Comparison of ENCODE assay signal across 8 mouse cellular contexts in genomic region chr7:29238019-29238967, GRCm38 (mm10). TPM values are rescaled to one million over a fixed set of nuclear protein-coding genes. Genes with fewer than 3 reads are reported as not detected.
DNase-seq lines count a peak whose midpoint lies in the region; ATAC-seq and TF ChIP-seq lines count a peak whose summit lies in the region.

Gene Yif1b (plus strand): TSS chr7:29238329.

- peaks cover 12% of the 10 kb centered on the region for H3K79me2 ChIP-seq in C2C12 (ENCODE audit: control insufficient read depth, insufficient read depth)
- no peaks in the 10 kb centered on the region for H3K79me2 ChIP-seq in liver, adult 2 months (ENCODE audit: control insufficient read depth, insufficient read depth, low read length)
- peaks cover 11% of the 10 kb centered on the region for H3K79me2 ChIP-seq in myocyte (ENCODE audit: control insufficient read depth, insufficient read depth)

- peak within 1 kb of the TSS; percentile 89 for H3K27ac ChIP-seq in heart, embryonic 11.5 days (ENCODE audit: low read depth, low read length)
- peak within 1 kb of the TSS; percentile 95 for H3K27ac ChIP-seq in kidney, embryonic 16.5 days (ENCODE audit: low read length)
- peak within 1 kb of the TSS; percentile 67 for H3K27ac ChIP-seq in liver, adult 2 months (replicated peaks; ENCODE audit: insufficient read depth, low read depth, low read length)

- no peaks in the 10 kb centered on the region for H3K9me3 ChIP-seq in erythroblast, embryonic 14.5 days (ENCODE audit: control insufficient read depth, low read length)
- no peaks in the 10 kb centered on the region for H3K9me3 ChIP-seq in heart, embryonic 11.5 days (replicated peaks; ENCODE audit: control insufficient read depth, low read length)
- no peaks in the 10 kb centered on the region for H3K9me3 ChIP-seq in kidney, embryonic 16.5 days (ENCODE audit: low read length)

- H3K79me3 ChIP-seq in C2C12 (ENCODE audit: low read depth) = peaks cover 4% of the 10 kb centered on the region

- TF ChIP-seq CTCF in C2C12 (IDR thresholded peaks at IDR 0.05; ENCODE audit: control insufficient read depth, insufficient read depth, insufficient read length) = no peak
- TF ChIP-seq CTCF in brain, embryonic 14.5 days (IDR thresholded peaks at IDR 0.05; ENCODE audit: borderline replicate concordance, extremely low read depth, insufficient read depth, insufficient read length) = no peak
- TF ChIP-seq CTCF in liver, adult 2 months (IDR thresholded peaks at IDR 0.05; ENCODE audit: low read depth, low read length) = 0 out of 2 replicates have a peak, but pooled peaks have one; percentile 7

- peak; percentile 48; the same call in 1 of the 2 replicates for TF ChIP-seq POLR2A in brain, embryonic 14.5 days (IDR thresholded peaks at IDR 0.05; ENCODE audit: borderline replicate concordance, extremely low read depth, insufficient read depth, insufficient read length, poor library complexity, severe bottlenecking)
- TF ChIP-seq POLR2A in liver, adult 2 months (IDR thresholded peaks at IDR 0.05; ENCODE audit: extremely low read depth, insufficient read depth, low read length) = 0 out of 2 replicates have a peak, but pooled peaks have one; percentile 6
- peak; percentile 84 for TF ChIP-seq POLR2A in myocyte (IDR thresholded peaks at IDR 0.05; ENCODE audit: insufficient read length, low read depth)

- no peaks in the 10 kb centered on the region for H3K36me3 ChIP-seq in C2C12 (ENCODE audit: control insufficient read depth, insufficient read depth)
- H3K36me3 ChIP-seq in erythroblast, embryonic 14.5 days (ENCODE audit: control insufficient read depth) = peaks cover 3% of the 10 kb centered on the region; the same call in 1 of the 2 replicates
- H3K36me3 ChIP-seq in heart, embryonic 11.5 days (ENCODE audit: control insufficient read depth, insufficient read depth, low read length) = no peaks in the 10 kb centered on the region
- H3K36me3 ChIP-seq in kidney, embryonic 16.5 days (ENCODE audit: insufficient read depth, low read length) = no peaks in the 10 kb centered on the region
- no peaks in the 10 kb centered on the region for H3K36me3 ChIP-seq in liver, adult 2 months (ENCODE audit: control insufficient read depth, insufficient read depth, low read length)
- no peaks in the 10 kb centered on the region for H3K36me3 ChIP-seq in myocyte (ENCODE audit: control insufficient read depth, insufficient read depth)
- H3K36me3 ChIP-seq in splenic B cell, adult 2 months (ENCODE audit: control insufficient read depth, insufficient read depth, low read length, poor library complexity, severe bottlenecking) = no peaks in the 10 kb centered on the region

- peaks cover 44% of the 10 kb centered on the region for H3K4me1 ChIP-seq in erythroblast, embryonic 14.5 days (ENCODE audit: control insufficient read depth)
- H3K4me1 ChIP-seq in heart, embryonic 11.5 days (ENCODE audit: control insufficient read depth, insufficient read depth, low read length) = 0 out of 2 replicates have a peak, but pooled peaks cover 7% of the 10 kb centered on the region
- peaks cover 13% of the 10 kb centered on the region for H3K4me1 ChIP-seq in kidney, embryonic 16.5 days (ENCODE audit: insufficient read depth, low read length)
- H3K4me1 ChIP-seq in liver, adult 2 months (ENCODE audit: control insufficient read depth, insufficient read depth, low read length) = peaks cover 7% of the 10 kb centered on the region

- ATAC-seq in heart, embryonic 11.5 days (replicated peaks; ENCODE audit: insufficient number of reproducible peaks, low FRiP score, low TSS enrichment) = peak; percentile 94
- peak; percentile 97 for ATAC-seq in kidney, embryonic 16.5 days (ENCODE audit: low FRiP score, low TSS enrichment)

- DNase-seq in brain, embryonic 14.5 days (ENCODE audit: low read depth) = peak; percentile 100
- DNase-seq in liver, adult 2 months (ENCODE audit: extremely low read depth, low read depth, low spot score) = peak; percentile 97
- DNase-seq in splenic B cell, adult 2 months (ENCODE audit: low read depth, low spot score) = peak; percentile 100

- H3K4me2 ChIP-seq in heart, embryonic 11.5 days = peak within 1 kb of the TSS; percentile 87
- H3K4me2 ChIP-seq in kidney, embryonic 16.5 days (replicated peaks; ENCODE audit: low read depth, low read length) = peak within 1 kb of the TSS; percentile 72
- peak within 1 kb of the TSS; percentile 87 for H3K4me2 ChIP-seq in myocyte (ENCODE audit: low read depth)

- H3K27me3 ChIP-seq in C2C12 (ENCODE audit: control insufficient read depth, insufficient read depth, insufficient read length) (no peaks in the 10 kb centered on the region), myocyte (ENCODE audit: control insufficient read depth, insufficient read depth, insufficient read length) (no peaks in the 10 kb centered on the region)
- peaks cover 10% of the 10 kb centered on the region for H3K27me3 ChIP-seq in erythroblast, embryonic 14.5 days (ENCODE audit: control insufficient read depth)
- no peaks in the 10 kb centered on the region for H3K27me3 ChIP-seq in heart, embryonic 11.5 days (ENCODE audit: control insufficient read depth, insufficient read depth, low read length)
- no peaks in the 10 kb centered on the region for H3K27me3 ChIP-seq in kidney, embryonic 16.5 days (ENCODE audit: insufficient read depth, low read length)
- no peaks in the 10 kb centered on the region for H3K27me3 ChIP-seq in liver, adult 2 months (ENCODE audit: control insufficient read depth, insufficient read depth, low read length)
- no peaks in the 10 kb centered on the region for H3K27me3 ChIP-seq in splenic B cell, adult 2 months (ENCODE audit: control insufficient read depth, insufficient read depth, low read length, poor library complexity, severe bottlenecking)

- under 1% methylated on average over 60 of the region's 60 CpGs for WGBS in heart, embryonic 11.5 days (ENCODE audit: insufficient replicate concordance)
- under 1% methylated on average over 60 of the region's 60 CpGs for WGBS in kidney, embryonic 16.5 days
- WGBS in liver, adult 2 months = under 1% methylated on average over 60 of the region's 60 CpGs

- H3K4me3 ChIP-seq in C2C12 (ENCODE audit: insufficient read depth, poor library complexity, severe bottlenecking) = peak within 1 kb of the TSS; percentile 45
- H3K4me3 ChIP-seq in erythroblast, embryonic 14.5 days (replicated peaks) = peak within 1 kb of the TSS; percentile 74
- H3K4me3 ChIP-seq in heart, embryonic 11.5 days (ENCODE audit: low read depth, low read length) = peak within 1 kb of the TSS; percentile 67
- peak within 1 kb of the TSS; percentile 79 for H3K4me3 ChIP-seq in kidney, embryonic 16.5 days (ENCODE audit: low read length)
- H3K4me3 ChIP-seq in liver, adult 2 months (ENCODE audit: insufficient read depth, low read depth, low read length) = peak within 1 kb of the TSS; percentile 58
- H3K4me3 ChIP-seq in myocyte = peak within 1 kb of the TSS; percentile 57

- H3K9ac ChIP-seq in heart, embryonic 11.5 days (ENCODE audit: low read depth, low read length) = peak within 1 kb of the TSS; percentile 82
- H3K9ac ChIP-seq in kidney, embryonic 16.5 days (replicated peaks; ENCODE audit: low read length) = peak within 1 kb of the TSS; percentile 80
- H3K9ac ChIP-seq in liver, adult 2 months (ENCODE audit: low read depth, low read length) = peak within 1 kb of the TSS; percentile 65

- H3ac ChIP-seq in C2C12 (ENCODE audit: control insufficient read depth, insufficient read length, low read depth) (peak within 1 kb of the TSS; percentile 72), myocyte (ENCODE audit: control insufficient read depth, insufficient read length) (peak within 1 kb of the TSS; percentile 65)

TF ChIP-seq in C2C12, 6 proteins besides CTCF, POLR2A, EP300 and RAD21:
- TF ChIP-seq MYOD1 (IDR thresholded peaks at IDR 0.05; ENCODE audit: control insufficient read depth, insufficient read length, low read depth) (no peak), MAX (IDR thresholded peaks at IDR 0.05) (no peak), CEBPB (IDR thresholded peaks at IDR 0.05; ENCODE audit: low read depth) (no peak), MYOG (IDR thresholded peaks at IDR 0.05; ENCODE audit: control insufficient read depth, extremely low read depth, insufficient read length) (no peak), USF1 (IDR thresholded peaks at IDR 0.05; ENCODE audit: low read depth) (no peak), FOSL1 (IDR thresholded peaks at IDR 0.05; ENCODE audit: insufficient read depth, low read length, poor library complexity, severe bottlenecking) (no peak)

TF ChIP-seq in myocyte, 11 proteins besides CTCF, POLR2A, EP300 and RAD21:
- peak; percentile 41 for TF ChIP-seq SRF (IDR thresholded peaks at IDR 0.05; ENCODE audit: control insufficient read depth, insufficient read length, low read depth)
- peak; percentile 1 for TF ChIP-seq E2F4 (IDR thresholded peaks at IDR 0.05; ENCODE audit: insufficient read depth)
- no peak for TF ChIP-seq USF1 (IDR thresholded peaks at IDR 0.05; ENCODE audit: low read depth)
- no peak for TF ChIP-seq TCF12 (IDR thresholded peaks at IDR 0.05; ENCODE audit: insufficient read depth, poor library complexity, severe bottlenecking)
- peak; percentile 77 for TF ChIP-seq POLR2AphosphoS2 (IDR thresholded peaks at IDR 0.05; ENCODE audit: insufficient read length, low read depth)
- no peak for TF ChIP-seq MAX (IDR thresholded peaks at IDR 0.05; ENCODE audit: low read depth)
- TF ChIP-seq MYOG (IDR thresholded peaks at IDR 0.05; ENCODE audit: control insufficient read depth in 1 of 3, insufficient read depth in 1 of 3, insufficient read length in 2 of 3, low read depth in 2 of 3) = peak in 2 of 3 experiments; percentile 59 to 81
- TF ChIP-seq CEBPB (IDR thresholded peaks at IDR 0.05; ENCODE audit: insufficient read depth, poor library complexity, severe bottlenecking) = no peak
- no peak for TF ChIP-seq TCF3 (IDR thresholded peaks at IDR 0.05; ENCODE audit: insufficient read length, low read depth)
- no peak for TF ChIP-seq REST (IDR thresholded peaks at IDR 0.05; ENCODE audit: insufficient read depth, insufficient read length)
- TF ChIP-seq MYOD1 (IDR thresholded peaks at IDR 0.05; ENCODE audit: control insufficient read depth in 1 of 3, insufficient read length in 2 of 3, low read depth in 2 of 3) = peak in 2 of 3 experiments; percentile 44 to 83

RNA-seq across cellular contexts. Expression of gene Yif1b, which starts in this region (rescaled TPM):
- polyA plus RNA-seq in C2C12 (2012; fragmentation: generic; extraction: Trizol) (140 TPM), myocyte (2012; fragmentation: generic; extraction: Trizol) (166 TPM)
- 67.2 and 84.0 TPM in 2 replicates for polyA plus RNA-seq in brain, embryonic 14.5 days (2012; rRNA removed)
- polyA plus RNA-seq in erythroblast, embryonic 14.5 days (2012) = 6.4 and 6.9 TPM in 2 replicates
- 107 and 110 TPM in 2 replicates for polyA plus RNA-seq in heart, embryonic 11.5 days (2014; fragmentation: Nextera tagmentation; extraction: Ambion mirVana)
- polyA plus RNA-seq in kidney, embryonic 16.5 days (2015; fragmentation: Nextera tagmentation; extraction: Ambion mirVana) = 134 and 143 TPM in 2 replicates
- 40.7 and 59.9 TPM in 2 replicates for total RNA-seq in liver, adult 2 months (2014; rRNA removed)
- 132 and 143 TPM in 2 replicates for polyA plus RNA-seq in liver, adult 2 months (2012; rRNA removed)

Comparison
In these comparisons a context has a peak if more than half of its experiments do, and no peak if none do; other contexts are left out.
1. Peak in every context shown above with its lines: DNase-seq, ATAC-seq, H3K4me3 ChIP-seq and H3K27ac ChIP-seq.
2. POLR2A ChIP-seq: peak in every context shown above with its lines; median percentile 84 in myocyte; 48 in brain, embryonic 14.5 days; 6 in liver, adult 2 months.